Mouse (Mus musculus): ENCODE results near the gene Unc13a. TPM values are rescaled to one million over a fixed set of nuclear protein-coding genes. Genes with fewer than 3 reads are reported as not detected.
A peak's percentile ranks its signal among the peaks of the same experiment; 100 is the strongest.

Unc13a gene
- total and polyA plus RNA-seq, 3 experiments, result 4.6 to 7.3 (median 5.2) TPM

- H3K9me3 ChIP-seq (replicated peaks), result peaks cover 33% of the 10 kb centered on the region
- peaks cover 18% of the 10 kb centered on the region for H3K27me3 ChIP-seq (ENCODE audit: insufficient read depth, low read length)
- H3K4me3 ChIP-seq (ENCODE audit: low read depth, low read length), result no peak overlapping the region
- no peak for TF ChIP-seq CTCF (IDR thresholded peaks at IDR 0.05; ENCODE audit: low read depth, low read length)
- no peak for TF ChIP-seq GATA2 (IDR thresholded peaks at IDR 0.05; ENCODE audit: borderline replicate concordance, low read depth, low read length)
- no peak for TF ChIP-seq GATA1 (IDR thresholded peaks at IDR 0.05; ENCODE audit: borderline replicate concordance, low read length)
- no peak for TF ChIP-seq TAL1 (conservative IDR thresholded peaks at IDR 0.05; ENCODE audit: low read depth, low read length)
- TF ChIP-seq POLR2AphosphoS5 (IDR thresholded peaks at IDR 0.05; ENCODE audit: insufficient replicate concordance, low read depth, low read length), result no peak
- no peak for ATAC-seq (ENCODE audit: extremely low read depth, insufficient number of reproducible peaks, low FRiP score, poor library complexity, severe bottlenecking)
- peaks cover 28% of the 10 kb centered on the region for H3K4me1 ChIP-seq (ENCODE audit: insufficient read depth, low read depth, low read length)
- DNase-seq (ENCODE audit: low spot score), result no peak
- peaks cover 70% of the 10 kb centered on the region for H3K36me3 ChIP-seq (replicated peaks)
Measured at GRCm38 (mm10) chr8:71626753-71627152, 44.8 kb downstream of the Unc13a start.

GRCm38 (mm10) chr8:71625088-71625487 lies 46.5 kb downstream of the Unc13a start:
- Histone ChIP-seq H3K36me3 (replicated peaks) (peaks cover 87% of the 10 kb centered on the region), H3K4me1 (ENCODE audit: insufficient read depth, low read depth, low read length) (peaks cover 24% of the 10 kb centered on the region), H3K4me3 (ENCODE audit: low read depth, low read length) (no peak overlapping the region), H3K27me3 (ENCODE audit: insufficient read depth, low read length) (peaks cover 4% of the 10 kb centered on the region; the same call in 1 of the 2 replicates), H3K9me3 (replicated peaks) (peaks cover 45% of the 10 kb centered on the region)
- no peak for DNase-seq (ENCODE audit: low spot score)
- ATAC-seq (ENCODE audit: extremely low read depth, insufficient number of reproducible peaks, low FRiP score, poor library complexity, severe bottlenecking), result no peak
- TF ChIP-seq CTCF (IDR thresholded peaks at IDR 0.05; ENCODE audit: low read depth, low read length) (no peak), GATA2 (IDR thresholded peaks at IDR 0.05; ENCODE audit: borderline replicate concordance, low read depth, low read length) (no peak), GATA1 (IDR thresholded peaks at IDR 0.05; ENCODE audit: borderline replicate concordance, low read length) (no peak), TAL1 (conservative IDR thresholded peaks at IDR 0.05; ENCODE audit: low read depth, low read length) (no peak), POLR2AphosphoS5 (IDR thresholded peaks at IDR 0.05; ENCODE audit: insufficient replicate concordance, low read depth, low read length) (no peak)

GRCm38 (mm10) chr8:71619786-71620185 lies 51.8 kb downstream of the Unc13a start:
- H3K27me3 ChIP-seq (ENCODE audit: insufficient read depth, low read length), result no peaks in the 10 kb centered on the region
- 0 out of 2 replicates have a peak, but pooled peaks cover under 1% of the 10 kb centered on the region for H3K4me1 ChIP-seq (ENCODE audit: insufficient read depth, low read depth, low read length)
- DNase-seq (ENCODE audit: low spot score), result no peak
- H3K4me3 ChIP-seq (ENCODE audit: low read depth, low read length), result no peak overlapping the region
- no peak for ATAC-seq (ENCODE audit: extremely low read depth, insufficient number of reproducible peaks, low FRiP score, poor library complexity, severe bottlenecking)
- H3K36me3 ChIP-seq (replicated peaks), result peaks cover 96% of the 10 kb centered on the region
- H3K9me3 ChIP-seq (replicated peaks), result peaks cover 33% of the 10 kb centered on the region
- TF ChIP-seq CTCF (IDR thresholded peaks at IDR 0.05; ENCODE audit: low read depth, low read length), result no peak
- no peak for TF ChIP-seq TAL1 (conservative IDR thresholded peaks at IDR 0.05; ENCODE audit: low read depth, low read length)
- no peak for TF ChIP-seq GATA2 (IDR thresholded peaks at IDR 0.05; ENCODE audit: borderline replicate concordance, low read depth, low read length)
- TF ChIP-seq GATA1 (IDR thresholded peaks at IDR 0.05; ENCODE audit: borderline replicate concordance, low read length), result no peak
- TF ChIP-seq POLR2AphosphoS5 (IDR thresholded peaks at IDR 0.05; ENCODE audit: insufficient replicate concordance, low read depth, low read length), result no peak

GRCm38 (mm10) chr8:71613418-71613817 lies 58.1 kb downstream of the Unc13a start:
- TF ChIP-seq TAL1 (conservative IDR thresholded peaks at IDR 0.05; ENCODE audit: low read depth, low read length) (no peak), POLR2AphosphoS5 (IDR thresholded peaks at IDR 0.05; ENCODE audit: insufficient replicate concordance, low read depth, low read length) (no peak), GATA2 (IDR thresholded peaks at IDR 0.05; ENCODE audit: borderline replicate concordance, low read depth, low read length) (no peak), CTCF (IDR thresholded peaks at IDR 0.05; ENCODE audit: low read depth, low read length) (no peak), GATA1 (IDR thresholded peaks at IDR 0.05; ENCODE audit: borderline replicate concordance, low read length) (no peak)
- H3K36me3 ChIP-seq (replicated peaks), result peaks cover 71% of the 10 kb centered on the region
- peaks cover 43% of the 10 kb centered on the region for H3K4me1 ChIP-seq (ENCODE audit: insufficient read depth, low read depth, low read length)
- no peaks in the 10 kb centered on the region for H3K27me3 ChIP-seq (ENCODE audit: insufficient read depth, low read length)
- no peak overlapping the region for H3K4me3 ChIP-seq (ENCODE audit: low read depth, low read length)
- no peaks in the 10 kb centered on the region for H3K9me3 ChIP-seq (replicated peaks)
- ATAC-seq (ENCODE audit: extremely low read depth, insufficient number of reproducible peaks, low FRiP score, poor library complexity, severe bottlenecking) (no peak), DNase-seq (ENCODE audit: low spot score) (no peak)

GRCm38 (mm10) chr8:71612141-71612540 lies 59.4 kb downstream of the Unc13a start:
- H3K4me3 ChIP-seq (ENCODE audit: low read depth, low read length), result peak overlapping the region; percentile 99
- TF ChIP-seq TAL1 (conservative IDR thresholded peaks at IDR 0.05; ENCODE audit: low read depth, low read length) (no peak), GATA1 (IDR thresholded peaks at IDR 0.05; ENCODE audit: borderline replicate concordance, low read length) (no peak), GATA2 (IDR thresholded peaks at IDR 0.05; ENCODE audit: borderline replicate concordance, low read depth, low read length) (no peak), POLR2AphosphoS5 (IDR thresholded peaks at IDR 0.05; ENCODE audit: insufficient replicate concordance, low read depth, low read length) (no peak), CTCF (IDR thresholded peaks at IDR 0.05; ENCODE audit: low read depth, low read length) (no peak)
- peaks cover 70% of the 10 kb centered on the region for H3K36me3 ChIP-seq (replicated peaks)
- DNase-seq (ENCODE audit: low spot score) (no peak), ATAC-seq (ENCODE audit: extremely low read depth, insufficient number of reproducible peaks, low FRiP score, poor library complexity, severe bottlenecking) (no peak)
- no peaks in the 10 kb centered on the region for H3K9me3 ChIP-seq (replicated peaks)
- peaks cover 43% of the 10 kb centered on the region for H3K4me1 ChIP-seq (ENCODE audit: insufficient read depth, low read depth, low read length)
- H3K27me3 ChIP-seq (ENCODE audit: insufficient read depth, low read length), result no peaks in the 10 kb centered on the region

GRCm38 (mm10) chr8:71610822-71611651 lies 60.5 kb downstream of the Unc13a start, which contains the start of gene Colgalt1:
TSS of gene Colgalt1 (plus strand) at chr8:71610998.
- Histone ChIP-seq H3K9me3 (replicated peaks) (no peaks in the 10 kb centered on the region), H3K27me3 (ENCODE audit: insufficient read depth, low read length) (no peaks in the 10 kb centered on the region), H3K36me3 (replicated peaks) (peaks cover 72% of the 10 kb centered on the region), H3K4me1 (ENCODE audit: insufficient read depth, low read depth, low read length) (peaks cover 43% of the 10 kb centered on the region), H3K4me3 (ENCODE audit: low read depth, low read length) (peak within 1 kb of the TSS; percentile 99)
- no peak for TF ChIP-seq GATA1 (IDR thresholded peaks at IDR 0.05; ENCODE audit: borderline replicate concordance, low read length)
- no peak for TF ChIP-seq GATA2 (IDR thresholded peaks at IDR 0.05; ENCODE audit: borderline replicate concordance, low read depth, low read length)
- no peak for TF ChIP-seq TAL1 (conservative IDR thresholded peaks at IDR 0.05; ENCODE audit: low read depth, low read length)
- no peak for TF ChIP-seq POLR2AphosphoS5 (IDR thresholded peaks at IDR 0.05; ENCODE audit: insufficient replicate concordance, low read depth, low read length)
- TF ChIP-seq CTCF (IDR thresholded peaks at IDR 0.05; ENCODE audit: low read depth, low read length), result no peak
- ATAC-seq (ENCODE audit: extremely low read depth, insufficient number of reproducible peaks, low FRiP score, poor library complexity, severe bottlenecking) (peak; percentile 98), DNase-seq (ENCODE audit: low spot score) (peak; percentile 89)
